25 mouse cellular contexts compared by ENCODE assay signal in genomic region chr19:59424975-59425374, GRCm38 (mm10). TPM values are rescaled to one million over a fixed set of nuclear protein-coding genes. Genes with fewer than 3 reads are reported as not detected.
"Had no signal": no experiment of that assay in that cellular context is flagged by ENCODE, and none has a peak within 500 bp of the region (broad histone marks: within the 10 kb centered on the region; RNA-seq: fewer than 3 reads in every experiment).

No protein-coding gene starts in this region.

- H3K27me3 ChIP-seq: intestine, embryonic 15.5 days; kidney, embryonic 15.5 days had no signal

- H3K27ac ChIP-seq: intestine, embryonic 15.5 days; kidney, embryonic 15.5 days; layer of hippocampus, adult 2 months; liver, embryonic 13.5 days; midbrain, embryonic 12.5 days; neural tube, embryonic 13.5 days had no signal

- H3K36me3 ChIP-seq: intestine, embryonic 15.5 days; liver, embryonic 13.5 days; midbrain, embryonic 12.5 days; neural tube, embryonic 13.5 days had no signal

- DNase-seq: kidney, adult 11 months; kidney, adult 8-10 months; kidney, postnatal 10 days; kidney, postnatal 4 days; layer of hippocampus, adult 9-11 months; liver, embryonic 13.5 days; lung, adult 2 months; lung, postnatal 14 days; lung, postnatal 4 days; retina, postnatal 1 day; thymus, adult 18-20 months; thymus, postnatal 14 days; thymus, postnatal 4 days had no signal

- H3K9ac ChIP-seq: intestine, embryonic 15.5 days; kidney, embryonic 15.5 days; liver, embryonic 13.5 days; midbrain, embryonic 12.5 days; neural tube, embryonic 13.5 days had no signal

- ATAC-seq: intestine, embryonic 15.5 days; midbrain, embryonic 16.5 days had no signal

- H3K4me1 ChIP-seq: intestine, embryonic 15.5 days; liver, embryonic 13.5 days had no signal

- H3K4me2 ChIP-seq: intestine, embryonic 15.5 days; kidney, embryonic 15.5 days; liver, embryonic 13.5 days; midbrain, embryonic 12.5 days; neural tube, embryonic 13.5 days had no signal

- H3K4me3 ChIP-seq: intestine, embryonic 15.5 days; kidney, embryonic 15.5 days; layer of hippocampus, adult 2 months; liver, embryonic 13.5 days; midbrain, embryonic 12.5 days; myocyte; neural tube, embryonic 13.5 days had no signal

- H3K9me3 ChIP-seq: intestine, embryonic 15.5 days; kidney, embryonic 15.5 days; liver, embryonic 13.5 days; midbrain, embryonic 12.5 days had no signal

RNA-seq across cellular contexts. Expression of gene Emx2, which starts 33.2 kb away (rescaled TPM):
- polyA plus RNA-seq: liver, adult 2 months; liver, embryonic 13.5 days; liver, embryonic 16.5 days; lung, adult 2 months; lung, embryonic 16.5 days; myocyte; neural tube, embryonic 13.5 days; small intestine, adult 2 months; spleen, adult 2 months had no signal
